Mouse (Mus musculus) stomach, postnatal 0 days (tissue): ENCODE results near the gene Plscr4. TPM values are rescaled to one million over a fixed set of nuclear protein-coding genes. Genes with fewer than 3 reads are reported as not detected.

Experiments used
- ATAC-seq: fragments of 200-750 bp; cut with Nextera tagmentation; 2 replicates; pipeline ENCODE4 v1.8.0; 2017; ENCODE audit not compliant: low FRiP score, low TSS enrichment
- DNase-seq: peaks from one replicate; pipeline ENCODE4 v3.0.0-alpha.2; 2016; ENCODE audit warnings: low spot score
- H3K27ac ChIP-seq: fragments of 300-500 bp; sonication (generic); replicated peaks from 2 replicates; pipeline ENCODE4 v1.5.1; 2014; ENCODE audit warnings: mild to moderate bottlenecking, control low read depth
- H3K27me3 ChIP-seq: fragments of 300-500 bp; sonication (generic); 2 replicates; pipeline ENCODE4 v1.6.1; 2014; ENCODE audit warnings: low read length; ENCODE audit not compliant: control insufficient read depth, insufficient read depth
- H3K36me3 ChIP-seq: fragments of 300-500 bp; sonication (generic); 2 replicates; pipeline ENCODE4 v1.6.1; 2014; ENCODE audit warnings: low read length, mixed read lengths; ENCODE audit not compliant: control insufficient read depth, insufficient read depth
- H3K4me1 ChIP-seq: fragments of 300-500 bp; sonication (generic); replicated peaks from 2 replicates; pipeline ENCODE4 v1.6.1; 2014; ENCODE audit warnings: antibody characterized with exemption; ENCODE audit not compliant: control insufficient read depth, insufficient read depth
- H3K4me2 ChIP-seq: fragments of 300-500 bp; sonication (generic); replicated peaks from 2 replicates; pipeline ENCODE4 v1.6.1; 2014; ENCODE audit warnings: low read depth, mild to moderate bottlenecking, control low read depth, moderate library complexity
- H3K4me3 ChIP-seq: fragments of 300-500 bp; sonication (generic); 2 replicates; pipeline ENCODE4 v1.5.1; 2014; ENCODE audit warnings: low read depth, low read length, control low read depth
- H3K9ac ChIP-seq: fragments of 300-500 bp; sonication (generic); 2 replicates; pipeline ENCODE4 v1.6.1; 2014; ENCODE audit warnings: mild to moderate bottlenecking, low read length, control low read depth, mixed read lengths
- H3K9me3 ChIP-seq: fragments of 300-500 bp; sonication (generic); 2 replicates; pipeline ENCODE4 v1.6.1; 2016; ENCODE audit warnings: low read length; ENCODE audit not compliant: control insufficient read depth
- CTCF ChIP-seq: IDR thresholded peaks from 2 replicates; pipeline ENCODE4 v1.5.1; 2016; ENCODE audit warnings: antibody characterized with exemption, low read depth, mild to moderate bottlenecking, moderate library complexity
- EP300 ChIP-seq: optimal IDR thresholded peaks from 2 replicates; pipeline ENCODE3; 2016; ENCODE audit warnings: antibody characterized with exemption
- WGBS: fragments of 180-500 bp; shearing (Covaris S2); extraction: QIAGEN DNeasy Blood & Tissue Kit; methylation state at CpG from one replicate; pipeline ENCODE4 v1.1.7; 2014; 5-methylcytosine and 5-hydroxymethylcytosine counted together
- polyA plus RNA-seq: library from polyadenylated mRNA; unstranded; fragments of >200 nt; fragmentation: Nextera tagmentation; extraction: Ambion mirVana; gene quantifications from 2 replicates; pipeline ENCODE4 v1.2.1, GENCODE M21; 2015

The Plscr4 gene
- polyA plus RNA-seq, 1 experiment from 2014 or later: 9.2 TPM

GRCm38 (mm10) chr9:92517036-92517435, 59.9 kb downstream of the Plscr4 start:
- no peak for TF ChIP-seq EP300
- TF ChIP-seq CTCF: no peak
- Histone ChIP-seq H3K4me3 (no peak overlapping the region), H3K27me3 (no peaks in the 10 kb centered on the region), H3K4me2 (no peak overlapping the region), H3K4me1 (no peaks in the 10 kb centered on the region), H3K9me3 (0 out of 2 replicates have a peak, but pooled peaks cover 4% of the 10 kb centered on the region), H3K36me3 (no peaks in the 10 kb centered on the region), H3K9ac (no peak overlapping the region), H3K27ac (no peak overlapping the region)
- DNase-seq: no peak
- ATAC-seq: no peak
- WGBS: 98% methylated on average over 12 of the region's 12 CpGs

- WGBS: 87% methylated on average over 10 of the region's 10 CpGs
- no peaks in the 10 kb centered on the region for H3K27me3 ChIP-seq
- H3K4me1 ChIP-seq: no peaks in the 10 kb centered on the region
- 0 out of 2 replicates have a peak, but pooled peaks cover 4% of the 10 kb centered on the region for H3K9me3 ChIP-seq
- H3K4me2 ChIP-seq: no peak overlapping the region
- no peak overlapping the region for H3K9ac ChIP-seq
- H3K36me3 ChIP-seq: no peaks in the 10 kb centered on the region
- no peak overlapping the region for H3K4me3 ChIP-seq
- ATAC-seq (no peak), DNase-seq (no peak)
- no peak overlapping the region for H3K27ac ChIP-seq
- no peak for TF ChIP-seq EP300
- TF ChIP-seq CTCF: no peak
Measured at GRCm38 (mm10) chr9:92520751-92521150, 63.6 kb downstream of the Plscr4 start.

GRCm38 (mm10) chr9:92524506-92524905, 67.3 kb downstream of the Plscr4 start:
- ATAC-seq: no peak
- Histone ChIP-seq H3K9me3 (no peaks in the 10 kb centered on the region), H3K9ac (no peak overlapping the region), H3K4me1 (no peaks in the 10 kb centered on the region), H3K27me3 (no peaks in the 10 kb centered on the region), H3K4me2 (no peak overlapping the region), H3K36me3 (no peaks in the 10 kb centered on the region), H3K27ac (no peak overlapping the region), H3K4me3 (no peak overlapping the region)
- 71% methylated on average over 4 of the region's 4 CpGs for WGBS
- TF ChIP-seq EP300 (no peak), CTCF (no peak)
- DNase-seq: no peak

- DNase-seq (no peak), ATAC-seq (no peak)
- TF ChIP-seq CTCF (no peak), EP300 (no peak)
- H3K9ac ChIP-seq: no peak overlapping the region
- no peaks in the 10 kb centered on the region for H3K36me3 ChIP-seq
- H3K27ac ChIP-seq: no peak overlapping the region
- H3K4me2 ChIP-seq: no peak overlapping the region
- H3K4me1 ChIP-seq: no peaks in the 10 kb centered on the region
- H3K27me3 ChIP-seq: no peaks in the 10 kb centered on the region
- no peaks in the 10 kb centered on the region for H3K9me3 ChIP-seq
- no peak overlapping the region for H3K4me3 ChIP-seq
- WGBS: 87% methylated on average over 3 of the region's 3 CpGs
Measured at GRCm38 (mm10) chr9:92530055-92530454, 72.9 kb downstream of the Plscr4 start.

- H3K4me3 ChIP-seq: no peak overlapping the region
- no peak overlapping the region for H3K27ac ChIP-seq
- DNase-seq (no peak), ATAC-seq (no peak)
- H3K4me1 ChIP-seq: 0 out of 2 replicates have a peak, but pooled peaks cover 2% of the 10 kb centered on the region
- H3K4me2 ChIP-seq: no peak overlapping the region
- H3K9me3 ChIP-seq: no peaks in the 10 kb centered on the region
- H3K27me3 ChIP-seq: no peaks in the 10 kb centered on the region
- TF ChIP-seq EP300: no peak
- TF ChIP-seq CTCF: no peak
- H3K36me3 ChIP-seq: no peaks in the 10 kb centered on the region
- no peak overlapping the region for H3K9ac ChIP-seq
- 61% methylated on average over 6 of the region's 6 CpGs for WGBS
Measured at GRCm38 (mm10) chr9:92537735-92538134, 80.6 kb downstream of the Plscr4 start.

GRCm38 (mm10) chr9:92538216-92538615, 81.0 kb downstream of the Plscr4 start:
- Histone ChIP-seq H3K9ac (no peak overlapping the region), H3K4me2 (no peak overlapping the region), H3K36me3 (no peaks in the 10 kb centered on the region), H3K4me3 (no peak overlapping the region), H3K27me3 (no peaks in the 10 kb centered on the region), H3K27ac (no peak overlapping the region), H3K4me1 (0 out of 2 replicates have a peak, but pooled peaks cover 2% of the 10 kb centered on the region), H3K9me3 (no peaks in the 10 kb centered on the region)
- 43% methylated on average over 6 of the region's 6 CpGs for WGBS
- TF ChIP-seq CTCF (no peak), EP300 (no peak)
- DNase-seq (no peak), ATAC-seq (no peak)

Other genes with a start within 250 kb of the Plscr4 start
- 37.2 and 41.0 TPM in 2 replicates for gene Plscr1, start 207.6 kb upstream of the Plscr4 start, polyA plus RNA-seq
- 1.8 and 2.4 TPM in 2 replicates for gene Plscr2, start 181.8 kb upstream of the Plscr4 start, polyA plus RNA-seq
- not detected in 2 replicates for gene 1700057G04Rik, start 148.0 kb upstream of the Plscr4 start, polyA plus RNA-seq
- 13.6 and 17.5 TPM in 2 replicates for gene Plod2, start 84.8 kb downstream of the Plscr4 start, polyA plus RNA-seq